Mouse (Mus musculus): ENCODE results near the gene Mroh2a. TPM values are rescaled to one million over a fixed set of nuclear protein-coding genes. Genes with fewer than 3 reads are reported as not detected.

Gene Mroh2a
- total and polyA plus RNA-seq, 2 experiments from 2014 or later = 0.35 TPM; not detected in 1

DNA sequence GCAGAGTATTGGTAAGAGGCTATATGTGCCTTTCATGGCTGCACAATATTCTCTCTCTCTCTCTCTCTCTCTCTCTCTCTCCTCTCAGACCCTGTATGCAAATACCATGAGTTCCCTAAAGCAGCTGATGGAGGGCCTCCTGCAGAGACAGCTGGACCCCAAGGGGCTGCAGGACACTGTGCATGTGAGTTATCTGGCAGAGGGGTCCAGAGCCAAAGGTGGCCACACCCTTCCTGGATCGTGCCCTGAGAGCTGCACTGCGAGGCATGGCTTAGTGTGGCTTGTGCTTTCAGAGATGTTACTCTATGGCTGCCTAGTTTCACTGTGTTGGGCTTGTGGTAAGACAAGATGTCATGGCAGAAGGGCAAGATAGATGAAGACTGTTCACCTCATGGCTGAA lies 20.9 kb downstream of the Mroh2a start:
- WGBS = 46% methylated on average over 2 of the region's 2 CpGs

DNA sequence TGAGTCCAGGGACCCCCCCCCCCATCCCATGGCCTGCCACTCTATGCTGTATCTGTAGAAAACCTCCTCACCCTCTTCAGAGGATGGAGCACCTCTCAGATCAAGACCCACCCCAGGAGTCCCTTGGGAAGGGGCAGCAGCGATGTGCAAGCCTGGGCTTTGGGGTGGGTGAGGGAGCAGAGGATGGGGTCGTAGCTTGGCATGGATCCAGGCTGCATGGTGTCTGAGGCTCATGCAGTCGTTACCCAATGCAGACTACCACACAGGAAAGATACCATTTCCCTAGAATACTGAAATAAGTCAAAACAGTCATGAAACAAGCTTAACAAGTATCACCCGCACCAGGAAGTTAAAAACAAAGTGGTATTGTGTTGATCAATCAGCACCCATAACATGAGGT lies 21.9 kb downstream of the Mroh2a start:
- DNase-seq (no peak), ATAC-seq (no peak)
- peaks cover 96% of the 10 kb centered on the region for H3K9me3 ChIP-seq (ENCODE audit: low read length)
- no peak overlapping the region for H3K4me3 ChIP-seq (ENCODE audit: low read depth, low read length)
- H3K27me3 ChIP-seq (ENCODE audit: insufficient read depth, low read length) = no peaks in the 10 kb centered on the region
- no peak for TF ChIP-seq CTCF (IDR thresholded peaks at IDR 0.05; ENCODE audit: low read depth)
- no peaks in the 10 kb centered on the region for H3K36me3 ChIP-seq (ENCODE audit: insufficient read depth)
- H3K4me2 ChIP-seq (ENCODE audit: low read depth) = no peak overlapping the region
- no peak overlapping the region for H3K9ac ChIP-seq
- H3K27ac ChIP-seq (ENCODE audit: low read depth, low read length) = no peak overlapping the region
- WGBS = 64% methylated on average over 4 of the region's 4 CpGs
- H3K4me1 ChIP-seq (ENCODE audit: insufficient read depth) = no peaks in the 10 kb centered on the region

More for the DNA sequence above, 20.9 kb downstream of the Mroh2a start:
- TF ChIP-seq CTCF (IDR thresholded peaks at IDR 0.05; ENCODE audit: low read depth) = no peak
- Histone ChIP-seq H3K36me3 (ENCODE audit: insufficient read depth) (no peaks in the 10 kb centered on the region), H3K27ac (ENCODE audit: low read depth, low read length) (no peak overlapping the region), H3K9me3 (ENCODE audit: low read length) (peaks cover 96% of the 10 kb centered on the region), H3K4me2 (ENCODE audit: low read depth) (no peak overlapping the region), H3K27me3 (ENCODE audit: insufficient read depth, low read length) (no peaks in the 10 kb centered on the region), H3K4me3 (ENCODE audit: low read depth, low read length) (no peak overlapping the region), H3K4me1 (ENCODE audit: insufficient read depth) (no peaks in the 10 kb centered on the region), H3K9ac (no peak overlapping the region)
- ATAC-seq (no peak), DNase-seq (no peak)

DNA sequence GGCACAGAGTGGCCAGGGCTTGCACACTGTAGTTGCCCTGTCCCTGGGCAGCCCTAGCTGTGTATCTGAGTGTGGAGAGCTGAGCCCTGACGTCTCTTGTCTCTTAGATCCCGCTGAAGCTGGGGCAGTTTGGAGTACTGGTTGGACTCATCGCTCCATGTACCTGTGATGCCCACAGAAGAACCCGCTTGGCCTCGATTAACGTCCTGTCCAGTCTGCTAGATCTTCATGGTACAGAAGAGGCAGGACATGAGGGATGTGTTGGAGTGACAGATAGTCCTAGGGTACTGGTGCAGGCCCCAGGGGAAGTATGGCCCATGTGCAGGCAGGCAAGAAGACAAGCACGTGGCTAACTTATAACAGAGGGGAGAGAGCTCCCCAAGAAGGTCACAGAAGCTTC lies 22.8 kb downstream of the Mroh2a start:
- WGBS = 80% methylated on average over 7 of the region's 7 CpGs
- no peaks in the 10 kb centered on the region for H3K4me1 ChIP-seq (ENCODE audit: insufficient read depth)
- no peak overlapping the region for H3K4me2 ChIP-seq (ENCODE audit: low read depth)
- H3K36me3 ChIP-seq (ENCODE audit: insufficient read depth) = no peaks in the 10 kb centered on the region
- H3K27me3 ChIP-seq (ENCODE audit: insufficient read depth, low read length) = no peaks in the 10 kb centered on the region
- H3K4me3 ChIP-seq (ENCODE audit: low read depth, low read length) = no peak overlapping the region
- TF ChIP-seq CTCF (IDR thresholded peaks at IDR 0.05; ENCODE audit: low read depth) = no peak
- H3K9me3 ChIP-seq (ENCODE audit: low read length) = peaks cover 96% of the 10 kb centered on the region
- no peak overlapping the region for H3K9ac ChIP-seq
- ATAC-seq (no peak), DNase-seq (no peak)
- H3K27ac ChIP-seq (ENCODE audit: low read depth, low read length) = no peak overlapping the region

DNA sequence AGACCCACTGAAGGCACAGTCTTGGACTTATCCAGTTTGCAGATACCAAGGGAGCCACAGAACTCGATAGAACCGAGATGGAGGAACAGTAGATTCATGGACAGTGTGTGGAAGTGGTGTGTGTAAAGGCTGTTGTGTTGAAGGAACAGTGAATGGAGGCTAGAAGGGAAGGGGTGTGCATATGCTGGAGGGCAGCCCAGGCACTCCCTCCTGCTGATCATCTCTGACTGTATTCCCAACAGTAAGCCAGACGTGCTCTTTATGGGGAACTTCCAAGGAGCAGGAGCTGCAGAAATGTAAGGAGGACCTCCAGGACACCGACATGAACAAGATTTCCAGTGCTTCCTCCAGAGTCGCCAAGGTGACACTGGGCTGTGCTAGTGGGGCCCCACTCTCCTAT lies 23.2 kb downstream of the Mroh2a start:
- 83% methylated on average over 5 of the region's 5 CpGs for WGBS
- H3K4me1 ChIP-seq (ENCODE audit: insufficient read depth) = no peaks in the 10 kb centered on the region
- no peak for DNase-seq

DNA sequence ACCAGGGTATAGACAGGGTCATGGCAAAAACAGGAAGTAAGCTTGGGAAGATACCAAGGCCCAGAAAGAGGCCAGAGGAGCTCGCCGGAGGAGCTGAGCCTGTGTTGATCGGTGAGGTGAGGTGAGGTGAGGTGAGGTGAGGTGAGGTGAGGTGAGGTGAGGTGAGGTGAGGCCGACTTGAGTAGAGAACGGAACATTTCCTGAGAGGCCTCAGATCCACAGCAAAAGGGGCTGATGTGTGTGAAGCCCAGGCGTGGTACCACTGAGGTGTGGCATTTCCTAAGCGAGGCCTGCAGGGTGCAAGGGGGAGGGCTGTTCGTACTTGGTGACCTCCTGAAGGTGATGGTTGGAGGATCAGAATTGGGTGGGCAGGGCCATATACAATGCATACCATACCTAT lies 26.3 kb downstream of the Mroh2a start:
- Histone ChIP-seq H3K4me2 (ENCODE audit: low read depth) (no peak overlapping the region), H3K9ac (no peak overlapping the region), H3K27ac (ENCODE audit: low read depth, low read length) (no peak overlapping the region), H3K4me3 (ENCODE audit: low read depth, low read length) (no peak overlapping the region), H3K36me3 (ENCODE audit: insufficient read depth) (no peaks in the 10 kb centered on the region), H3K27me3 (ENCODE audit: insufficient read depth, low read length) (no peaks in the 10 kb centered on the region), H3K4me1 (ENCODE audit: insufficient read depth) (no peaks in the 10 kb centered on the region), H3K9me3 (ENCODE audit: low read length) (peaks cover 96% of the 10 kb centered on the region)
- no peak for DNase-seq
- TF ChIP-seq CTCF (IDR thresholded peaks at IDR 0.05; ENCODE audit: low read depth) = no peak
- no peak for ATAC-seq
- WGBS = 78% methylated on average over 8 of the region's 8 CpGs

More for the DNA sequence above, 23.2 kb downstream of the Mroh2a start:
- no peak for TF ChIP-seq CTCF (IDR thresholded peaks at IDR 0.05; ENCODE audit: low read depth)
- no peak overlapping the region for H3K4me2 ChIP-seq (ENCODE audit: low read depth)
- H3K9me3 ChIP-seq (ENCODE audit: low read length) = peaks cover 96% of the 10 kb centered on the region
- no peaks in the 10 kb centered on the region for H3K36me3 ChIP-seq (ENCODE audit: insufficient read depth)
- no peak overlapping the region for H3K4me3 ChIP-seq (ENCODE audit: low read depth, low read length)
- no peak for ATAC-seq
- H3K27ac ChIP-seq (ENCODE audit: low read depth, low read length) = no peak overlapping the region
- H3K27me3 ChIP-seq (ENCODE audit: insufficient read depth, low read length) = no peaks in the 10 kb centered on the region
- H3K9ac ChIP-seq = no peak overlapping the region

DNA sequence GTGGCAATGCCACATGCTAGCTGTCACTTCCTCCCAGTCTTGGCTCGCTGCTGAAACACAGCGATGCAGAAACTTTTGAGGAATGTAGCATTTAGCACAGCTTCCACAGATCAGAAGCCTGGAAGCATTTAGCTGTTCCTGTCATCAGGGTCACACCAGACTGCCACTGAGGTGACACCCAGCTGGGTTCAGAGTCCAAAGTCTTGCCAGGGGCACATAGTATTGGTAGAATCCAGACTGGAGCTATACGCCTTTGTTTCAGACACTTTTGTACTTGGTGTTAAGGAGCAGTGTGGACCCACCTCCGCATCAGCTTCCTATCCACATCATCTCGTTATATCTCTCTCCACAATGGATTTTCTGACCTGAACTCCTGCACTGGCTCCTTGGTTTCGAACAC lies 26.8 kb downstream of the Mroh2a start:
- H3K27ac ChIP-seq (ENCODE audit: low read depth, low read length) = no peak overlapping the region
- H3K4me3 ChIP-seq (ENCODE audit: low read depth, low read length) = no peak overlapping the region
- no peaks in the 10 kb centered on the region for H3K4me1 ChIP-seq (ENCODE audit: insufficient read depth)
- H3K27me3 ChIP-seq (ENCODE audit: insufficient read depth, low read length) = no peaks in the 10 kb centered on the region
- H3K9me3 ChIP-seq (ENCODE audit: low read length) = peaks cover 92% of the 10 kb centered on the region
- TF ChIP-seq CTCF (IDR thresholded peaks at IDR 0.05; ENCODE audit: low read depth) = no peak
- DNase-seq (no peak), ATAC-seq (no peak)
- H3K36me3 ChIP-seq (ENCODE audit: insufficient read depth) = no peaks in the 10 kb centered on the region
- no peak overlapping the region for H3K9ac ChIP-seq
- WGBS = 68% methylated on average over 6 of the region's 6 CpGs
- no peak overlapping the region for H3K4me2 ChIP-seq (ENCODE audit: low read depth)

DNA sequence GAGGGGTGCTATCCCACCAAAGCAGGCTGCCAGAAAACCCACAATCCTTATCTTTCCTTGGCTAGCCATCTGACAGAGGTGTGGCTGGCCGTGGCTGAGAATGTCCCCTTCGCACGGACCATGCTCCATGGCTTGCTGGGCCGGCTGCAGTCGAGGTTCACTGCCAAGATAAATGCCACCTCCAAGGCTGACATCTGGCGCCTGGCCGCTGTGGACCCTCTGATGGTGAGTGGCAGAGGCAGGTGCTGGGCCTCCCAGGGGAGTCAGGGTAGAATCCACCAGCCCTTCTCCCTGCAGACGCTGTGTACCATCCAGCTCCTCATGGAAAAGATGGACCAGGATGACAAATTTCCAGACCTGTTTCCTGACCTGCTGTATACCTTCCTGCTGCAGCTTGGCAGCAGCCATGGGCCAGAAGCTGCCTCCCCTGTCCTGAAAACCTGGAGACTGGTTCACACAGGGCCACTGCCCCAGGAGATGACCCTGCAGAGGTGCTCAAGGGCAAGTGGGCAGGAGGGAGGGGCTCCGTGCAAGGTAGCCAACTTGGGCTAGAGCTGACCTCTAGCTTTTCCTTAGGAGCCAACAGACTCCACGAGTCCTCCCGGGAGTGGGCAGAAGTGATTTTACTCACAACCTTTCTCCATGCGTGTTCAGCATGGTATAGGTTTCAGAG lies 28.1 kb downstream of the Mroh2a start:
- Histone ChIP-seq H3K4me1 (ENCODE audit: insufficient read depth) (no peaks in the 10 kb centered on the region), H3K9me3 (ENCODE audit: low read length) (peaks cover 78% of the 10 kb centered on the region), H3K36me3 (ENCODE audit: insufficient read depth) (peaks cover 9% of the 10 kb centered on the region), H3K4me3 (ENCODE audit: low read depth, low read length) (no peak overlapping the region), H3K27ac (ENCODE audit: low read depth, low read length) (no peak overlapping the region), H3K27me3 (ENCODE audit: insufficient read depth, low read length) (no peaks in the 10 kb centered on the region), H3K4me2 (ENCODE audit: low read depth) (no peak overlapping the region), H3K9ac (no peak overlapping the region)
- ATAC-seq = no peak
- TF ChIP-seq CTCF (IDR thresholded peaks at IDR 0.05; ENCODE audit: low read depth) = no peak
- no peak for DNase-seq
- WGBS = 90% methylated on average over 12 of the region's 12 CpGs
